Mouse (Mus musculus): ENCODE data around the gene Mrps11.
A peak's percentile ranks its signal among the peaks of the same experiment; 100 is the strongest.

DNA sequence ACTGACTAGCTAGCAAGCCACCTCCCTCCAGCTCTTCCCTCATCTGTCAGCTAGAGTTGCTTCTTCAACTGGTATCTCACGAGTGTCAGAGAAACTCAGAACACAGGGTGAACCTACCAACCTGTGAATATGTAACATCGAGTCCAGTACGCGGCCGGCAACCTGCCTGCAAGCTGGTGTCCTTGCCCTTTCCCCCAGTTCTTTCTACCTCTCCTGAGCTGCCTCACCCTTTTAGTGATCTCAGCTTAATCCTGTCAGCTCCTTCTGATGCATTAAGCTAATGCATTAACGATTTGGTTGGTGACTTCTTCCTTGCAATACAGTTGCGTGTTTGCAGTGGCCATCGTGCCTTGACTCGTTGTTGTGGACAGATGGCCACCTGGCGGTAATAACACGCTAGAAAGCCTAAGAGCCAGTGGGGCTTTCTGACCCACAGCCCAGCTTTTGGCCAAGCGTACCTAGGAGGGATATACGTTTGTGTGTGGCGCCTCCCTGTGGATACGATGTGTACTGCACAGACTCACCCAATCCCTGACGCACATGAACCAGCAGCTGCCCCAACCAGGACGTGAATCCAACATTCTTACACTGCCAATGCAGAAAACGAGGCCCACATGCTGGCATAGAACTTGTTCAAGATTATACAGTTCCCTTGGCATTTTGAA, 16.8 kb upstream of the Mrps11 start:
- TF ChIP-seq CTCF (IDR thresholded peaks at IDR 0.05; ENCODE audit: low read depth) (peak; percentile 76), EP300 (IDR thresholded peaks at IDR 0.05; ENCODE audit: low read depth) (no peak)
